Mouse (Mus musculus) forebrain, postnatal 0 days (tissue): Measurements from ENCODE around the gene Pcbp2. TPM values are rescaled to one million over a fixed set of nuclear protein-coding genes. Genes with fewer than 3 reads are reported as not detected.

ENCODE experiments used
- ATAC-seq: fragments of 200-750 bp; cut with Nextera tagmentation; 2 replicates; pipeline ENCODE4 v1.8.0; 2017; ENCODE audit warnings: mild to moderate bottlenecking, moderate library complexity
- DNase-seq: peaks from one replicate; pipeline ENCODE4 v3.0.0-alpha.2; 2015
- H3K27ac ChIP-seq: fragments of 300-500 bp; sonication (generic); 2 replicates; pipeline ENCODE4 v1.5.1; 2014; ENCODE audit warnings: low read depth, mild to moderate bottlenecking, antibody characterized with exemption, low read length, moderate library complexity, mixed read lengths
- H3K27me3 ChIP-seq: fragments of 300-500 bp; sonication (generic); 2 replicates; pipeline ENCODE4 v1.6.1; 2014; ENCODE audit warnings: mild to moderate bottlenecking, low read length, mixed read lengths; ENCODE audit not compliant: insufficient read depth
- H3K36me3 ChIP-seq: fragments of 300-500 bp; sonication (generic); 2 replicates; pipeline ENCODE4 v1.6.1; 2014; ENCODE audit warnings: mild to moderate bottlenecking, moderate library complexity; ENCODE audit not compliant: insufficient read depth
- H3K4me1 ChIP-seq: fragments of 300-500 bp; sonication (generic); 2 replicates; pipeline ENCODE4 v1.6.1; 2014; ENCODE audit warnings: antibody characterized with exemption; ENCODE audit not compliant: insufficient read depth
- H3K4me2 ChIP-seq: fragments of 300-500 bp; sonication (generic); 2 replicates; pipeline ENCODE4 v1.6.1; 2014; ENCODE audit warnings: low read depth, mild to moderate bottlenecking, moderate library complexity
- H3K4me3 ChIP-seq: fragments of 300-500 bp; sonication (generic); 2 replicates; pipeline ENCODE4 v1.5.1; 2014; ENCODE audit warnings: low read depth, low read length, mixed read lengths
- H3K9ac ChIP-seq: fragments of 300-500 bp; sonication (generic); 2 replicates; pipeline ENCODE4 v1.6.1; 2014; ENCODE audit warnings: mild to moderate bottlenecking
- H3K9me3 ChIP-seq: fragments of 300-500 bp; sonication (generic); 2 replicates; pipeline ENCODE4 v1.6.1; 2016; ENCODE audit warnings: low read length
- CTCF ChIP-seq: sonication (generic); IDR thresholded peaks from 2 replicates; pipeline ENCODE4 v1.5.1; 2016; ENCODE audit warnings: antibody characterized with exemption, control low read depth, low read depth
- WGBS: fragments of 180-500 bp; shearing (Covaris S2); extraction: QIAGEN DNeasy Blood & Tissue Kit; methylation state at CpG from one replicate; pipeline ENCODE4 v1.1.7; 2014; 5-methylcytosine and 5-hydroxymethylcytosine counted together
- polyA plus RNA-seq: library from polyadenylated mRNA; unstranded; fragments of >200 nt; fragmentation: Nextera tagmentation; extraction: Ambion mirVana; gene quantifications from 2 replicates; pipeline ENCODE4 v1.2.1, GENCODE M21; 2015
- total RNA-seq: library from RNA; depleted of rRNA; stranded (reverse); fragments of >200 nt; gene quantifications from 2 replicates; pipeline ENCODE4 v1.2.3, GENCODE M21; 2014

The Pcbp2 gene
- total and polyA plus RNA-seq, 2 experiments from 2014 or later = 102 to 154 TPM

DNA sequence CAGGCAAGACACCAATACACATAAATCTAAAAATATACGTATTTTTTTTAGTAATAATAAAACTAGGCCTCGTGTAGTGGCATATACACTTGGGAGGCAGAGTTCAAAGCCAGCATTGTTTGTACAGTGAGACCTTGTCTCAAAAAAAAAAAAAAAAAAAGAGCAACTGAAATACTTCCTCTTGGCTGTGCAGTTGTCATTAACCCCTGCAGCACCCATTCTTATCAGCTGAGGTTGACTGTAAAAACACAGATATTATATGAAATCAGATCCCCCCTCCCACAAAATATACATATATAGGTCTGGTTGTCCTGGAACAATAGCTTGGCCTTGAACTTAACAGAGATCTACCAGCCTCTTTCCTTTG, 36.1 kb downstream of the Pcbp2 start:
- ATAC-seq (no peak), DNase-seq (no peak)
- Histone ChIP-seq H3K4me2 (no peak overlapping the region), H3K27ac (no peak overlapping the region), H3K36me3 (peaks cover 55% of the 10 kb centered on the region), H3K4me3 (no peak overlapping the region), H3K27me3 (no peaks in the 10 kb centered on the region), H3K9me3 (no peaks in the 10 kb centered on the region), H3K9ac (no peak overlapping the region), H3K4me1 (peaks cover 21% of the 10 kb centered on the region)
- 51% methylated on average over 2 of the region's 2 CpGs for WGBS
- no peak for TF ChIP-seq CTCF

DNA sequence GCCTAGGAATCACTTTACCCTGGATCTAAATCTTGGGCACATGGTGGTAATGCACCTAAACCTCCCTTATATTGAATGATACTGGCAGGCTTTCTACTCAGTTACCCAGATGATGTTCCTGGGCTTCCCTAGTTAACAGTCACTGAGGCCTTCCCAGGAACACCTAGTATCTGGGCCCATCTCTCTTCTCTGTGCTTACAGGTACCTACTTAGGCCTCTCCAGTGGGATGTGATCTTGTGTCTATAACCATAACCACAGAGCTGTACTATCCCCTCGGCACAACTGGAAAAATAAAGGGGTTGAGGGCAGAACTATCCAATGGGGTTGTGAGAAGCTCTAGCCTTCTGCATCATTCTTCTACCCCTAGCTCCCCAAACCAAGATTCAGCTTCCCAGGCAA, 36.5 kb downstream of the Pcbp2 start:
- no peak for TF ChIP-seq CTCF
- no peak for ATAC-seq
- WGBS = 85% methylated on average over 1 of the region's 1 CpGs
- peaks cover 51% of the 10 kb centered on the region for H3K36me3 ChIP-seq
- no peak overlapping the region for H3K9ac ChIP-seq
- no peak overlapping the region for H3K27ac ChIP-seq
- no peak for DNase-seq
- no peak overlapping the region for H3K4me2 ChIP-seq
- peaks cover 26% of the 10 kb centered on the region for H3K4me1 ChIP-seq
- H3K4me3 ChIP-seq = no peak overlapping the region
- H3K9me3 ChIP-seq = no peaks in the 10 kb centered on the region
- no peaks in the 10 kb centered on the region for H3K27me3 ChIP-seq

DNA sequence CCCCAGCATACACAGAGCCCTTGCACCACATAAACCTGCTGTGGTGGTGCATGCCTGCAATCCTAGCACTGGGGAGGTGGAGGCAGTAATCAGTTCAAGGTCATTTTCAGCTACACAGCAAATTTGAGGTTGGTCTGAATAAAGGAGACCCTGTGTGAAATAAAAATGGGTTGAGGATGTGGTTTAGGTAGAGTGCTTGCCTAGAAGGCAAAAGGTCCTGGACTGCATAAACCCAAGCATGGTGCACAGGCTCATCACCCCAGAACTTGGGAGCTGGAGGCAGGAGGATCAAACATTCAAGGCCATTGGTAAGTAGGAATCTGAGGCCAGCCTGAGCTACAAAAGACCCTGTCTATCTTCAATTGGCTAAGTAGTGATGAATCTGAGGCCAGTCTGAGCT, 37.2 kb downstream of the Pcbp2 start:
- H3K36me3 ChIP-seq = peaks cover 44% of the 10 kb centered on the region
- no peaks in the 10 kb centered on the region for H3K27me3 ChIP-seq
- H3K4me1 ChIP-seq = peaks cover 26% of the 10 kb centered on the region
- ATAC-seq = no peak
- H3K4me2 ChIP-seq = no peak overlapping the region
- no peak for TF ChIP-seq CTCF
- H3K9me3 ChIP-seq = no peaks in the 10 kb centered on the region
- H3K27ac ChIP-seq = no peak overlapping the region
- H3K9ac ChIP-seq = no peak overlapping the region
- DNase-seq = no peak
- no peak overlapping the region for H3K4me3 ChIP-seq

DNA sequence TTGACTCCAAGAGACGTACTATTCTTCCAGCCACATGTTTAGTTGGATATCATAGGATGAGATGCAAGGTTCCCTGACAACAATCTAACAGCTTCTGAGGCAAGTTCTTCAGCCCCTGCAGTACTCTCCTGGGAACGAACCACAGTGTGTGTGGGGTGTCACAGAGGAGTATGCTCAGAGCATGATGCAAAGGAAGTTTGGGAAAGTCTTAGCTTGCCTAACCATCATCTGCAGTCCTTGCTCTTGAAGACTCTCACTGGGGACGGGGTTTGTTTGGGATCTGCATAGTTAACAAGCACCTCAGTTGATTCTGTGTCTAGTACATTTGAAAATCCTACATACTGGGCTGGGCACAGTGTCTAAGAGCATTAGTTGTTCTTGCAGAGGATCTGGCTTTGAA, 38.0 kb downstream of the Pcbp2 start:
- Histone ChIP-seq H3K36me3 (peaks cover 36% of the 10 kb centered on the region), H3K27me3 (no peaks in the 10 kb centered on the region), H3K27ac (no peak overlapping the region), H3K4me3 (no peak overlapping the region), H3K4me1 (peaks cover 26% of the 10 kb centered on the region), H3K9me3 (no peaks in the 10 kb centered on the region), H3K4me2 (no peak overlapping the region), H3K9ac (no peak overlapping the region)
- DNase-seq (no peak), ATAC-seq (no peak)
- WGBS = 79% methylated on average over 3 of the region's 3 CpGs
- TF ChIP-seq CTCF = no peak

DNA sequence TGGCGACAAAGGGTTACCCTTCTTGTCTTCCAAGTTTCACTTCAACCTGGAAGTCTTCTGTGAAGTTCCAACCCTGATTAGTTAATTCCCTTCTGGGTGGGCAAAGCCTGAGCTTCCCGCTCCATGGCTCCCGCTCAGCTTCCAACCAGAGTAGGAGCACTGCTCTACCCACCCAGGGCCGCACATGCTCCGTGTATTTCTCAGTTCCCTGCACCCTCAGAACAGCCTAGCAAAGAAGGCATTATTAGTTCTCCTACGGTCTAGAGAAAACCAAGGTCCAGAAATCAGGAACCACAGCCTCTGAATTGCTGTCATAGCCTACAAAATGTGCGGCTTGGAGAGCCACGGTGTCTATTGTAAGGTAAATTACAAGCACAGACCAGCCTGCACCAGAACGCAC, 39.8 kb downstream of the Pcbp2 start:
- no peaks in the 10 kb centered on the region for H3K9me3 ChIP-seq
- H3K27me3 ChIP-seq = no peaks in the 10 kb centered on the region
- H3K9ac ChIP-seq = peak overlapping the region; percentile 83
- peak overlapping the region; percentile 88 for H3K4me2 ChIP-seq
- DNase-seq (peak; percentile 77), ATAC-seq (peak; percentile 87)
- TF ChIP-seq CTCF = no peak
- peaks cover 19% of the 10 kb centered on the region for H3K36me3 ChIP-seq
- peak overlapping the region; percentile 96 for H3K27ac ChIP-seq
- H3K4me1 ChIP-seq = peaks cover 27% of the 10 kb centered on the region
- peak overlapping the region; percentile 66 for H3K4me3 ChIP-seq
- 4% methylated on average over 9 of the region's 9 CpGs for WGBS

DNA sequence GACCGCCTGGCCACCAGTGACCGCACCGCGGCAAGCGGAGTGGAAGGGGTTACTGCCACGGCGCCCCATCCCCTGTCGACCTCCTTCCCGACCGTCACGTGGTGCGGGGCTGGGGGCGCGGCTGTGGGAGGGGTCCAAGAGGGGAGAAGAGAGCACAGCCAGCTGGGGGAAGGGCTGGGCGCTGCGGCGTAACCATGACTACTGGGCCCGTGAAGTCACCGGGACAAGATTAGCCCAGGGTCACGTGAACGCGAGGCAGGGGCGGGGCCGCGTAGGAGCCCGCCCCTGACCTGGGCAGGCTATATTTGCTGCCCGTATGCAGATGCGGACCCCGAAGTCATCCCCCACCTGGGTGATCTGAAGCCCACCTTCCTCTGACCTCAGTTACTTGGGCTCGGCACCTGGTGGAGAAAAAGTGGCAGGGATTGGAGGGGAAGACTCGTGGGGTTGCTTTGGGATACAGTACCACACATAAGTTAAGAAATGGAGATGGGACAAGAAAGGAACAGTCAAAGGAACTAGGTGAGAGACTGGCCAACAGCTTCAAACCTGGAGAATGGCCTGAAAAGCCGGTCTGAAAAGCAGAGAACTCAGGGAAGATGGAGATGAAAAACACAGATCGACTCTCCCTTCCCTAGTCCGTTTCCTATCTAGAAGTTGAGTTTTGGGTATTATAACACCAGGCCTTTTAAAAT, 40.4 kb downstream of the Pcbp2 start:
- H3K4me1 ChIP-seq = peaks cover 33% of the 10 kb centered on the region
- H3K4me3 ChIP-seq = peak overlapping the region; percentile 66
- H3K27ac ChIP-seq = peak overlapping the region; percentile 96
- no peak; the same call in 1 of the 2 replicates for TF ChIP-seq CTCF
- 3% methylated on average over 34 of the region's 34 CpGs for WGBS
- peak; percentile 96 for ATAC-seq
- H3K4me2 ChIP-seq = peak overlapping the region; percentile 88
- H3K9me3 ChIP-seq = no peaks in the 10 kb centered on the region
- peaks cover 12% of the 10 kb centered on the region for H3K36me3 ChIP-seq
- no peaks in the 10 kb centered on the region for H3K27me3 ChIP-seq
- DNase-seq = peak; percentile 91
- peak overlapping the region; percentile 83 for H3K9ac ChIP-seq

DNA sequence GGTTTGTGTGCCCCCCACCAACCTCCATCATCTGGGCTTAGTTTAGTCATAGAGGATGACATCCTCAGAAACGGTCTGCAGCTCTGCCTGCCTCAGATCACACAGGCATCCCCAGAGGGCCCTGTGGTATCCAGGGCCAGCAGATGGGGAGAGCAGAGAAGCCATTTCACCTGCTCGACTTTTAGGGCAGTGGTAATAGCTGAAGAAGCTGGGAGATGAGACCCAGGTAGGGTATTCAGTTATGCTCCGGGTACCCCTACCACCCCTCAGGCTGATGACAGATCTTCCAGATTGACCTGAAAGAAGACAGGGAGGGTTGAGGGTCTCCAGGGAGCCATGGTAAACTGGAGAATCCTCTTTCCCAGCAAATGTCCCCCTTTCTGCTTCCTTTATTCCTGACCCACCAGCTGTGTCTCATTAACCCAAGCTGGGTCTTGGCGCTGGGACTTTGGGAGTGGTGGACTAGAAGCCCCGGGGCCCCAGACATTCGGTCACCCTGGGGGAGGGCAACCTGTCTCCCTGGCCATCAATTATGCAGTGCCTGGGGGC, 41.0 kb downstream of the Pcbp2 start:
- DNase-seq (no peak), ATAC-seq (no peak)
- peak overlapping the region; percentile 96 for H3K27ac ChIP-seq
- no peak for TF ChIP-seq CTCF
- WGBS = 19% methylated on average over 6 of the region's 6 CpGs
- peak overlapping the region; percentile 88 for H3K4me2 ChIP-seq
- peak overlapping the region; percentile 83; the same call in 1 of the 2 replicates for H3K9ac ChIP-seq
- peaks cover 11% of the 10 kb centered on the region; the same call in 1 of the 2 replicates for H3K36me3 ChIP-seq
- peak overlapping the region; percentile 66 for H3K4me3 ChIP-seq
- H3K27me3 ChIP-seq = no peaks in the 10 kb centered on the region
- H3K4me1 ChIP-seq = peaks cover 34% of the 10 kb centered on the region
- H3K9me3 ChIP-seq = no peaks in the 10 kb centered on the region
